In the genomic region with DNA sequence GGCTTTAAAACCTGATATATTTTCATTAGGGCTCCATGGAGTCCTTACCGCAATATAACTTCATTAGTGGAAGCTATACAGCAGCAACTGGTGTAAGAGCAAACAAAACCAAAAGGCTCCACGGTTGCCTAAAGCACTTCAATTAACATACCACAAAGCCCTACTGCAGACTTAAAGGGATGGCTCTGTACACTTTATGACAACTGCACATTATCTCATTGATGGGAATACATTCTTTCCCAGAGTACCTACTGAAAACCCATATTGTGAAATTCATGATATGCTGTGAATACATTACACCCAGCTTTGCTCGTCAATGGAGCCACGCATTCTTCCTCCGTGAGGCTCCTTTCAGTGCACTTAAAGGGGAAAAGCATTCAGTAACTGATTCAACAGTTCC, we compare ENCODE assay signal across 24 mouse cellular contexts. TPM values are rescaled to one million over a fixed set of nuclear protein-coding genes. Genes with fewer than 3 reads are reported as not detected.
DNase-seq lines count a peak whose midpoint lies in the region; ATAC-seq and TF ChIP-seq lines count a peak whose summit lies in the region.
"Had no signal": no experiment of that assay in that cellular context is flagged by ENCODE, and none has a peak within 500 bp of the region (broad histone marks: within the 10 kb centered on the region; RNA-seq: fewer than 3 reads in every experiment).

No protein-coding gene starts in this region.

- H3K4me1 ChIP-seq in embryonic facial prominence, embryonic 14.5 days (ENCODE audit: control insufficient read depth, insufficient read depth, low read length) = no peaks in the 10 kb centered on the region
- no peaks in the 10 kb centered on the region for H3K4me1 ChIP-seq in embryonic facial prominence, embryonic 10.5 days
- H3K4me1 ChIP-seq in forebrain, embryonic 14.5 days (ENCODE audit: control insufficient read depth, insufficient read depth, low read length) = no peaks in the 10 kb centered on the region; the same call in 1 of the 2 replicates
- peaks cover 12% of the 10 kb centered on the region for H3K4me1 ChIP-seq in forebrain, embryonic 10.5 days
- peaks cover 3% of the 10 kb centered on the region; the same call in 1 of the 2 replicates for H3K4me1 ChIP-seq in midbrain, embryonic 12.5 days
- H3K4me1 ChIP-seq in midbrain, postnatal 0 days (ENCODE audit: insufficient read depth, low read length) = no peaks in the 10 kb centered on the region
- H3K4me1 ChIP-seq: embryonic facial prominence, embryonic 15.5 days; forebrain, embryonic 15.5 days; hindbrain, embryonic 13.5 days had no signal

- H3K27me3 ChIP-seq in embryonic facial prominence, embryonic 14.5 days (replicated peaks; ENCODE audit: control insufficient read depth, insufficient read depth, low read length) = no peaks in the 10 kb centered on the region
- H3K27me3 ChIP-seq in embryonic facial prominence, embryonic 10.5 days (replicated peaks; ENCODE audit: low read depth, poor library complexity, severe bottlenecking) = no peaks in the 10 kb centered on the region
- H3K27me3 ChIP-seq in forebrain, embryonic 14.5 days (replicated peaks; ENCODE audit: control insufficient read depth, insufficient read depth, low read length) = no peaks in the 10 kb centered on the region
- no peaks in the 10 kb centered on the region for H3K27me3 ChIP-seq in forebrain, embryonic 10.5 days (ENCODE audit: poor library complexity, severe bottlenecking)
- no peaks in the 10 kb centered on the region for H3K27me3 ChIP-seq in midbrain, embryonic 12.5 days
- H3K27me3 ChIP-seq in midbrain, postnatal 0 days (ENCODE audit: insufficient read depth, low read length) = no peaks in the 10 kb centered on the region
- H3K27me3 ChIP-seq: embryonic facial prominence, embryonic 15.5 days; forebrain, embryonic 15.5 days; hindbrain, embryonic 13.5 days had no signal

- H3K36me3 ChIP-seq in embryonic facial prominence, embryonic 14.5 days (ENCODE audit: control insufficient read depth, insufficient read depth, low read length) = peaks cover 8% of the 10 kb centered on the region; the same call in 1 of the 2 replicates
- peaks cover 6% of the 10 kb centered on the region for H3K36me3 ChIP-seq in embryonic facial prominence, embryonic 10.5 days (replicated peaks)
- 0 out of 2 replicates have a peak, but pooled peaks cover 2% of the 10 kb centered on the region for H3K36me3 ChIP-seq in forebrain, embryonic 14.5 days (ENCODE audit: control insufficient read depth, insufficient read depth, low read length)
- peaks cover 7% of the 10 kb centered on the region for H3K36me3 ChIP-seq in forebrain, embryonic 10.5 days (replicated peaks)
- 0 out of 2 replicates have a peak, but pooled peaks cover 5% of the 10 kb centered on the region for H3K36me3 ChIP-seq in midbrain, embryonic 12.5 days
- H3K36me3 ChIP-seq in midbrain, postnatal 0 days (ENCODE audit: insufficient read depth, low read length) = no peaks in the 10 kb centered on the region

- no peak overlapping the region for H3K27ac ChIP-seq in embryonic facial prominence, embryonic 14.5 days (replicated peaks; ENCODE audit: low read depth, low read length)
- no peak overlapping the region for H3K27ac ChIP-seq in embryonic facial prominence, embryonic 10.5 days (replicated peaks)
- H3K27ac ChIP-seq in forebrain, embryonic 14.5 days (ENCODE audit: low read depth, low read length) = no peak overlapping the region
- H3K27ac ChIP-seq in forebrain, embryonic 10.5 days = no peak overlapping the region
- H3K27ac ChIP-seq in midbrain, embryonic 12.5 days (replicated peaks) = no peak overlapping the region
- H3K27ac ChIP-seq in midbrain, postnatal 0 days (ENCODE audit: low read depth, low read length) = no peak overlapping the region
- H3K27ac ChIP-seq: embryonic facial prominence, embryonic 15.5 days; forebrain, embryonic 15.5 days; gastrocnemius, adult 2 months; hindbrain, embryonic 13.5 days; hindbrain, postnatal 0 days had no signal

- H3K9ac ChIP-seq in embryonic facial prominence, embryonic 14.5 days (ENCODE audit: low read depth, low read length) = no peak overlapping the region
- no peak overlapping the region for H3K9ac ChIP-seq in forebrain, embryonic 14.5 days (ENCODE audit: low read length)
- H3K9ac ChIP-seq in midbrain, embryonic 12.5 days (replicated peaks) = no peak overlapping the region
- H3K9ac ChIP-seq in midbrain, postnatal 0 days (replicated peaks; ENCODE audit: low read length, poor library complexity, severe bottlenecking) = no peak overlapping the region
- H3K9ac ChIP-seq: embryonic facial prominence, embryonic 15.5 days; forebrain, embryonic 15.5 days; hindbrain, embryonic 13.5 days had no signal

- H3K4me2 ChIP-seq in embryonic facial prominence, embryonic 14.5 days (ENCODE audit: low read depth, low read length) = no peak overlapping the region
- no peak overlapping the region for H3K4me2 ChIP-seq in forebrain, embryonic 14.5 days (ENCODE audit: low read length)
- no peak overlapping the region for H3K4me2 ChIP-seq in midbrain, embryonic 12.5 days (replicated peaks)
- no peak overlapping the region for H3K4me2 ChIP-seq in midbrain, postnatal 0 days (ENCODE audit: low read depth, low read length, poor library complexity, severe bottlenecking)
- H3K4me2 ChIP-seq: embryonic facial prominence, embryonic 15.5 days; forebrain, embryonic 15.5 days; heart, embryonic 11.5 days; hindbrain, embryonic 13.5 days had no signal

- no peak for ATAC-seq in embryonic facial prominence, embryonic 14.5 days (ENCODE audit: low read depth)
- ATAC-seq in forebrain, embryonic 14.5 days = peak; percentile 55; the same call in 1 of the 2 replicates
- ATAC-seq in midbrain, embryonic 12.5 days (ENCODE audit: low FRiP score, low read depth) = peak; percentile 76; the same call in 1 of the 2 replicates
- no peak for ATAC-seq in midbrain, postnatal 0 days (ENCODE audit: low FRiP score)
- ATAC-seq: forebrain, embryonic 15.5 days; hindbrain, postnatal 0 days; inflammation-experienced regulatory T-cells, adult 6 months; intestine, embryonic 16.5 days had no signal

- DNase-seq in embryonic facial prominence, embryonic 14.5 days (ENCODE audit: low spot score) = peak; percentile 3
- no peak for DNase-seq in embryonic facial prominence, embryonic 10.5 days (ENCODE audit: low spot score)
- DNase-seq in forebrain, embryonic 14.5 days (ENCODE audit: low spot score) = peak; percentile 43
- no peak for DNase-seq in forebrain, embryonic 10.5 days (ENCODE audit: extremely low spot score, low spot score)
- DNase-seq in midbrain, postnatal 0 days (ENCODE audit: low spot score) = no peak
- DNase-seq: adrenal gland, postnatal 10 days; adrenal gland, postnatal 36 days; cerebellum, adult 11-12 months; cerebellum, adult 8-10 months; cerebellum, postnatal 10 days; cerebellum, postnatal 36 days; embryo, embryonic 11 days; gastrocnemius, adult 2 months; gastrocnemius, postnatal 14 days; heart, adult 11 months; kidney, adult 18-20 months had no signal

- H3K4me3 ChIP-seq in embryonic facial prominence, embryonic 14.5 days (ENCODE audit: low read depth, low read length) = no peak overlapping the region
- H3K4me3 ChIP-seq in embryonic facial prominence, embryonic 10.5 days = no peak overlapping the region
- no peak overlapping the region for H3K4me3 ChIP-seq in forebrain, embryonic 14.5 days (ENCODE audit: low read depth, low read length)
- H3K4me3 ChIP-seq in forebrain, embryonic 10.5 days = no peak overlapping the region
- H3K4me3 ChIP-seq in midbrain, embryonic 12.5 days = no peak overlapping the region
- H3K4me3 ChIP-seq in midbrain, postnatal 0 days (ENCODE audit: low read depth, low read length) = no peak overlapping the region
- H3K4me3 ChIP-seq: embryonic facial prominence, embryonic 15.5 days; forebrain, embryonic 15.5 days; gastrocnemius, adult 2 months; hindbrain, embryonic 13.5 days had no signal

- no peaks in the 10 kb centered on the region for H3K9me3 ChIP-seq in embryonic facial prominence, embryonic 14.5 days (ENCODE audit: control insufficient read depth, low read length)
- no peaks in the 10 kb centered on the region for H3K9me3 ChIP-seq in embryonic facial prominence, embryonic 10.5 days
- H3K9me3 ChIP-seq in forebrain, embryonic 14.5 days (replicated peaks; ENCODE audit: control insufficient read depth, low read length) = no peaks in the 10 kb centered on the region
- H3K9me3 ChIP-seq in forebrain, embryonic 10.5 days = no peaks in the 10 kb centered on the region
- H3K9me3 ChIP-seq in midbrain, embryonic 12.5 days = no peaks in the 10 kb centered on the region
- H3K9me3 ChIP-seq in midbrain, postnatal 0 days (ENCODE audit: low read length) = no peaks in the 10 kb centered on the region
- H3K9me3 ChIP-seq: embryonic facial prominence, embryonic 15.5 days; forebrain, embryonic 15.5 days; hindbrain, embryonic 13.5 days had no signal

- WGBS in embryonic facial prominence, embryonic 14.5 days = 60% methylated on average over 5 of the region's 5 CpGs
- WGBS in embryonic facial prominence, embryonic 10.5 days = 72% methylated on average over 5 of the region's 5 CpGs
- 8% methylated on average over 5 of the region's 5 CpGs for WGBS in forebrain, embryonic 14.5 days
- WGBS in forebrain, embryonic 10.5 days = 58% methylated on average over 5 of the region's 5 CpGs
- 46% methylated on average over 5 of the region's 5 CpGs for WGBS in midbrain, embryonic 12.5 days
- WGBS in midbrain, postnatal 0 days = 37% methylated on average over 5 of the region's 5 CpGs

- TF ChIP-seq CTCF in midbrain, postnatal 0 days (IDR thresholded peaks at IDR 0.05) = no peak

RNA-seq across cellular contexts. Expression of a gene that starts 8.5 kb away (rescaled TPM):
- 18.5 and 21.0 TPM in 2 replicates for polyA plus RNA-seq in embryonic facial prominence, embryonic 14.5 days (2014; fragmentation: Nextera tagmentation; extraction: Ambion mirVana)
- polyA plus RNA-seq in embryonic facial prominence, embryonic 10.5 days (2016; fragmentation: Nextera tagmentation; extraction: Ambion mirVana) = 23.0 and 24.7 TPM in 2 replicates
- 16.1 and 18.4 TPM in 2 replicates for polyA plus RNA-seq in forebrain, embryonic 14.5 days (2014; fragmentation: Nextera tagmentation; extraction: Ambion mirVana)
- 22.6 and 23.8 TPM in 2 replicates for polyA plus RNA-seq in forebrain, embryonic 10.5 days (2016; fragmentation: Nextera tagmentation; extraction: Ambion mirVana)
- 17.3 and 18.3 TPM in 2 replicates for polyA plus RNA-seq in midbrain, embryonic 12.5 days (2016; fragmentation: Nextera tagmentation; extraction: Ambion mirVana)
- total RNA-seq in midbrain, postnatal 0 days (2014; rRNA removed) = 11.0 and 14.5 TPM in 2 replicates
- 13.2 and 14.6 TPM in 2 replicates for polyA plus RNA-seq in midbrain, postnatal 0 days (2015; fragmentation: Nextera tagmentation; extraction: Ambion mirVana)

Comparison
In these comparisons a context has a peak if more than half of its experiments do, and no peak if none do; other contexts are left out.
1. ATAC-seq: peak in forebrain, embryonic 14.5 days (single experiment) and midbrain, embryonic 12.5 days (single experiment); none in embryonic facial prominence, embryonic 14.5 days (single experiment) and midbrain, postnatal 0 days (single experiment).
2. DNase-seq: peak in embryonic facial prominence, embryonic 14.5 days (single experiment) and forebrain, embryonic 14.5 days (single experiment); none in embryonic facial prominence, embryonic 10.5 days (single experiment), forebrain, embryonic 10.5 days (single experiment) and midbrain, postnatal 0 days (single experiment).